Mouse (Mus musculus) lung, postnatal 14 days (tissue): ENCODE measurements around the gene Gm45021.

Source experiments
- DNase-seq: peaks from one replicate; pipeline ENCODE4 v3.0.0; 2021

Gene Gm45021

DNA sequence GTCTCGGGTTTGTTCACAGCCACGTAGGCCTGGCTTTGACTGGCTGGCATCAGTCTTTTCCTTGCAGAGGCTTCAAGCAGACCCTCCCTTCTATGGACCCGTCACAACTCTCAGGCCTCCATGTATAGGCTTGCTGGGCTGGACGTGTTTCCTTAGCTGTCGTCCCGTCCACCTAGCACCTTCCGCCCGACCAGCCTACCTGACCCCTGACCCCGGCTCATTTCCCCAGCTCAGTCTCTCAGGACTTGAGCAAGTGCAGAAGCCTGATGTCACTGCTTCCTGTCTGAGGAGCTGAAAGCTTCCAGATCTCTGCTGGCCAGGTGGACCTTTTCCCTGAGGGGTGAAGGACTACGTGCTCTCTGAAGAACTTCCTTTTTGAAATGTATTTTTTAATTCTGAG is 16.1 kb upstream of the Gm45021 start:
- peak; percentile 17 for DNase-seq

DNA sequence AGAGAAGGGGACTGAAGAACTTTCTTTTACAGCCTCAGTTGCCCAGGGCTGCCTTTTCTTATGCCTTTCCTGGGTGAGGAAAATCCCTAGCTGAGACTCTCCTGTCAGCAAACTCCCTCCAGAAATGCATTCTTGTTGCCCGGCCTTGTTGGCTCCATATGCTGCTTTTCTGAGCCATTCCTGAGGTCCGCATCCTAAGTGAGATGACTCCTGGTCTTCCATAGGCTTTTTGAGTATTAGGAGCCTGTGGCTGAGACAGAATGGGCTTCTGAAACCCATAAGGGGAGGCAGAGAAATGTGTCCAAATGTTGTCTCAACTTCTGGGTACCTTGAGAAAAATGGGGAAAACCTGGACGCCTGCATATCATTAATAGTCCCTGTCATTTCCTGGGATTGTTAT is 15.4 kb upstream of the Gm45021 start:
- DNase-seq: no peak

- no peak for DNase-seq
Observed at GRCm38 (mm10) chr6:48578736-48579135, 10.7 kb upstream of the Gm45021 start.

DNA sequence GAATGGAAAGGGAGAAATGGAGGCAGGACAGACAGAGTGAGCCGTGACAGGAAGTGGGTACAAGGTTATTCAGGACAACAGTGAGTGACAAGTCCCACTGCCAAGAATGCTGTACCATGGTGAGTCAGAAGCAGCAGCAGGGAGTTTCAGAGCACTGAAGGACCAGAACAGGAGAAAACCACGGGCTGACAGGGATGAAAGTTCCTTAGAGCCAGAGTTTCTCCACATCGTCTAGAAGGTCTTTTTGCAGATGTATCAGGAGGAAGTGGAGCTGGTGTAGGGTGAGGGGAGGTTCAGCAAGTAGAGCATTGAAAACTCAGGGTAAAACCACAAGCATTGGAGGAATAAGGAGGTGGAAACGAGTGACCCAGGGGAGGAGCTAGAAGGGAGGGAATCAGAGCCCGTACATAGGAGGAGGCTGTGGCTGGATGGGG is 10.2 kb upstream of the Gm45021 start:
- no peak for DNase-seq

DNA sequence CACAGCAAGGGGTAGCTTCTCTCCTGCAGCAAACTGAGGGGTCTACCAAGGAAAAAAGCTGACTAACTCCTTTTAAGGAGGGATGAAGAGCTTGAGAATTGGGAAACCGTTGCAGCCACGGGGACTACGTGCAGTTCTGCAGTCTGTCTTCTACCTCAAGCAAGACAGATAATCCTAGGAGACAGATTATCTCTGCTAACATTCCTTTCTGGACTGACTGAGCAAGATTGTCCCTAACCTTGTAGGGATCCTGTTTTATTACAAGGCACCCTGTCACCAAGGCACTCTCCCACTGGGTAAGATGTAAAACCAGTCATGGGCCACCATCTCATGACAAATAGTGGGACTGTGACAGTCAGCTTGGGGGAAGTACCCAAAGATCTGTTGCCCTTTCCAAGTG is 8.2 kb upstream of the Gm45021 start:
- DNase-seq: no peak

- DNase-seq: peak; percentile 65
Observed at GRCm38 (mm10) chr6:48582037-48582436, 7.4 kb upstream of the Gm45021 start.

GRCm38 (mm10) chr6:48591221-48591845 is 1.9 kb downstream of the Gm45021 start:
- no peak for DNase-seq

GRCm38 (mm10) chr6:48591871-48592270 is 2.5 kb downstream of the Gm45021 start:
- DNase-seq: no peak

DNA sequence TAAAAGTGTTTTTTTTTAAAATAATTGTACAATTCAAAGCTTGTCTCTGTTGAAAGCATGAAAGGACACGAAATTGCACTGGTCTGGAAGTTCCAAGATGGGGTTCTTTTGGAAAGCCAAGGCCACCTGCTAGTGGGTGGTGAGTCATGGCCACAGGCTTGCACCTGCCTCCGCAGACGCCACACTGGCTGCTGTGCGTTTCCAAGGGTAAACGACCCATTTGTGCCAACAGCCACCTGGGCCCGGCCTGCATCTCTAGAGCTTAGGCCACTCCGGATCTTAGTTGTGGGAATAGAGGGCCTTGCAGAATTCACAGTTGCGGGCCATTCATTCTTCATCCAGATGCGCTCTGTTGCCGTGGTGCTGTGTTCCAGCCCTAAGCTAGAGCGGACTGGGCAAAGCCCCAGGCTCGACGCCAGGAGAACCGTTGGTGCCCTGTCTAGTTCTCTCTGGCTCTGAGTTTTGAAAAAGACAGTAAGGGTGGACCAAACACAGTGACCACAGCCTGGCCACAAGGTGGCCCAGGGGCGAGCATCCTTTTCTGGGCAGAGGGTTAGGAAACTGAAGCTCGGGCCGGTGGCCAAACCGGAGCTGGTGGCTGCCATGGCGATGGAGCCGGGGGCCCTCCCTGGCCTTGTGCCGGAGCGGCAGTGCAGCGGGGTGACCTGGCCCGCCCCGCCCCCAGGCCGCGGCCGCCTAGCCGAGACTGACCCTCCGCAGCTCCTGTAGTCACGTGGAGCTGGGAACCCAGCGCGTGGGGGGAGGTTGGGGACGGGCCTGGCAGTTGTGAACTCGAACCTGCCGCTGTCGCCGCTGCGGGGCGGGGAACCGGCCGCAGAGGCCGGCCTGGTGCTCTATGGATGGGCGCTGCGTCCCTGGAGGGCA is 4.0 kb downstream of the Gm45021 start, which contains the start of the genes Repin1 and Gm44965:
TSS of gene Repin1 (plus strand) at position 726 of the 885 bp plus-strand sequence.
TSS of gene Gm44965 (plus strand) at position 784 of the 885 bp plus-strand sequence.
- DNase-seq: peak; percentile 89

DNA sequence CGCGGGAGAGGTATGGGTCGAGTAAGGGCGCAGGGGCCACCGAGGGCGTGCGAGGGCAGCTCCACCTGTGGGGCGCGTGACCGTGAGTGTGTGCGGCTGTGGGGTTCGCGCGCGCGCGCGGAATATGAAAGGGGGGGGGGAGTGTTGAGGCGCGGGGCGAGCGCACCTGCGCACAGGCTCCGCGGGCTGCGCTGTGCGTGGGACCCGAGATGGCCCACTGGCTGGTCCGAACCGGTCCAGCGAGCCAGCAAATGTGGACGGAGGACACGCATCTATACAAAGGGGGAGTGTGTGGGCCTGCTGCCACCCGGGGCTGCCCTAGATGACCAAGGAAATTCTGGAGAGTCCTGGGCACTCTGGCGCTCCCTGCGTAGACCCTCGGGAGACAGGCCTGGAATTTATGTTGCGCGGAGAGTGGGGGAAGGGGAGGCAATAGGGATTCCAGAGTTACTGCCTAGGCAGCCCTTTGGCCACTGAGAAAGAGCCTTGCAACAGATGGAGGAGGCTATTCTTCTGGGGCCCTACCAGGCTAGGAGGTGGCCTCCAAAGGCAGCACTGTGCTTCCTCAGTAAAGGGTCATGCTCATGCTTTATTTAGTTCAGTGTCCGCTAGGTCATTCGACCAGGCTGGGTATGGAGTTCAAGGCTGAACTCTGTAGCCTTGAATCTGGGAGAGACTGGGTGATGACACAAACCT is 4.8 kb downstream of the Gm45021 start:
- DNase-seq: peak; percentile 34

DNA sequence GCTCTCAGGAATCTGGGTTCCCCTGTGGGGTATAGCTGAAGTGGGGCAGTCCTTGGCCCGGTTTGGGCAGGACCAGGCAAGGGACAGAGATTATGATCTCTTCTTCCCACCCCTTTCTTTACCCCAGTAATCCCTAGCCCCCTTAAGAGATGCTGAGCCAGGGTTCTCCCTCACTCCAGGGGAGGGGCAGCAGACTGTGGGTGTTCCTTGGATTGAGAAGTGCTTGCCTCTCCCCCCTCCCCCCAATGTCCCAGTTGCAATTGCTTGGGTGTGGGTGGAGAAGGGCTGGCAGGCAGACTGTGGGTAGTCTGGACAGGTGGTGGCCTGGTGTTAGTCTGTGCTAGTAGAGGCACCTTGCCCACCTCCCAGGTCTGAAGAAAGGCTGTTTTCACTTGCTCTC is 5.9 kb downstream of the Gm45021 start:
- DNase-seq: no peak

- DNase-seq: no peak
Observed at GRCm38 (mm10) chr6:48596545-48597232, 7.3 kb downstream of the Gm45021 start.

DNA sequence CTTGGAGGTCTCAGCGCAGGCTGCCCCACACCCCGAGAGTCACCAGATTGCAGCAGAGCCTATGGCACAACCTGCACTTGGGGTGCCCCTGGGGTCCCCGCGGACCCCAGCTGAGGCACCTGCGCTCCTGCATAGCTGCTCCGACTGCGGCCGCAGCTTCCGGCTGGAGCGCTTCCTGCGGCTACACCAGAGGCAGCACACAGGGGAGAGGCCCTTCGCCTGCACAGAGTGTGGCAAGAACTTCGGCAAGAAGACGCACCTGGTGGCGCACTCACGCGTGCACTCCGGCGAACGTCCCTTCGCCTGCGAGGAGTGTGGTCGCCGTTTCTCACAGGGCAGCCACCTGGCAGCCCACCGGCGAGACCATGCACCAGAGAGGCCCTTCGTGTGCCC is 7.8 kb downstream of the Gm45021 start:
- no peak for DNase-seq

DNA sequence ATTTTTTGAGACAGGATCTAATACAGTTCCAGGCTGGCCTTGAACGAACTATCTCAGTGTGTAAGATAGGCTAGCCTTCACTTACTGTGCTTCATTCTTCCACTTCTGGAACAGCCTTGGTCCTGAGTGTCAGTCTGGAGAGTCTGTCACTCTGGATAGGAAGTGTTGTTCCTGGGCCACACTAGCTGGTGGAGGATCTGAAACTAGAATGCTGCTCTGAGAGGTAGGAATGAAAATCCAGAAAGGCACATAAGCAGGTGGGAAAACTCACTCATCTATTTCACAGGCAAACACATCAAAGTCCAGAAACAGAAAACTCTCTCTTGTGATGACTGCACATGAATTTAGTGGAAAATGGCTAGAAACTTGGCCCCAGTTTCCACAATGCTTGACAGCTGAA is 11.2 kb downstream of the Gm45021 start:
- DNase-seq: no peak

GRCm38 (mm10) chr6:48601271-48602079 is 12.1 kb downstream of the Gm45021 start, which contains the start of gene Zfp775:
Gene Zfp775 (plus strand): TSS chr6:48602063.
- DNase-seq: peak; percentile 96

DNA sequence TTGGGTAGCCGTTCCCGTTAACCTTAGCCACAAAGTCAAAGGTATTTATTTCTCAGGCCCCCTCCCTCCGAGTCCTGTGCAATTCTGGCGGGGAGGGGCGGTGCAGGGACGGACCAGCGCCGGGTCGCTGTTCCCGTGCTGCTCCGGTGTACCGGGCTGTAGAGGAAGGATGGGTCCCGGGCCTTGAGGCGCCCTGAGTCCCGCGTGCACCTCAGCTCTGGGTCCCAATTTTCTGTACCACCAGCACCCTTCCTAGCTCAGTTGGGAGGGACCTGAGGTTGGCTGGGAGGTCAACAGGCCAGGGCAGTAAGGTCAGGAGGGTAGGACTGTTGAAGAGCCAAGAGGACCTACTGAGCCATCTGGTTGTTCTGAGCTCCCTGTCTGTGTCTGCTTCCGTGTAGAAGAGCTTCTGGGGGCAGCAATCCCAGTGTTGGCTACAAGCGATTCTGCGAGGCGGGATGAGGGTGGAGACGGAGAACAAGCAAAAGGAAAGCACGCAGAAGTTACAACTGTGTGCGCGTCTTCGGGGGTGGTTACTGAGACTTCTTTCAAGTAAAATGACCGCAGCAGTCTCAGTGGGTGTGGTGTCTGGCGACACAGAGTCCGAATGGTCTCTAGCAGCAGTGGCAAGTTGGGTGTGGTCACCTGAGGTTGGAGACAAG is 12.8 kb downstream of the Gm45021 start:
- DNase-seq: peak; percentile 37

DNA sequence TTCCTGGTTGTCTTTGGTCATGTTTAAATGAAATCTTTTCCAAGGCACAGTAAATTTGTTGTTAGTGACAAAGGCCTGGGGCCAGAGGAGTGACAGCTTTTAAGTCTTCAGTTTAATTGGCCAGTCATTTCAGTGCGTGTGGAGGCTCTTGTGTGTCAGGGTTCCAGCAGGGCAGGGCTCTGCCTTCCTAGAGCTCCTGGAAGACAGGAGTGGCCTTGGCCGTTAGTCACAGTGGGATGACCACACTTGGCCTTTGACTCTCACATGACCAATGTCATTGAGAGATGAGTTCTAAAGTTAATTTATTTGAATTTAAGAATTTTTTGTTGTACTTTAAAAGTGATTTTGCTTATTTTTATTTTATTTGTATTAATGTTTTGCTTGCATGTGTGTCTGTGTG is 18.7 kb downstream of the Gm45021 start:
- no peak for DNase-seq

- no peak for DNase-seq
Observed at GRCm38 (mm10) chr6:48609512-48609911, 20.1 kb downstream of the Gm45021 start.

GRCm38 (mm10) chr6:48610657-48611056 is 21.2 kb downstream of the Gm45021 start:
- no peak for DNase-seq

DNA sequence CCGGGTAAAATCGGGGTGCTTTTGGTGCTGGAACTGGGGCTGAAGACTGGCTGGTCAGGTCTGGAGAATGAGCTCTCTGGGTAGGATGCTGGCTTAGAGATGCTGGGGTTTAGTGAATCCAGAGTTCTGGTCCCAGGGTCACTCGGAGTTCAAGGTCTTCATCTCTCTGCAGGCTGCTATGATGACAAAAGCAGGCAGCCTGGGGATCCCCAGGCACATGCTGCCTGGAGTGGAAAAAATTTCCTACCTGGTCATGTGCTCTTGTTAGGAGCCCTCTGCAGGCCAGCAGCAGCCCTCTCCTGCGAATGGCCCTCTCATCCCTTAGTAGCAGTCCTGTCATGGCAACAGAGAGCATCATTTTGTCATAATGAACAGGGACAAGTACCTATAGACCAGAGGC is 24.1 kb downstream of the Gm45021 start:
- no peak for DNase-seq

DNA sequence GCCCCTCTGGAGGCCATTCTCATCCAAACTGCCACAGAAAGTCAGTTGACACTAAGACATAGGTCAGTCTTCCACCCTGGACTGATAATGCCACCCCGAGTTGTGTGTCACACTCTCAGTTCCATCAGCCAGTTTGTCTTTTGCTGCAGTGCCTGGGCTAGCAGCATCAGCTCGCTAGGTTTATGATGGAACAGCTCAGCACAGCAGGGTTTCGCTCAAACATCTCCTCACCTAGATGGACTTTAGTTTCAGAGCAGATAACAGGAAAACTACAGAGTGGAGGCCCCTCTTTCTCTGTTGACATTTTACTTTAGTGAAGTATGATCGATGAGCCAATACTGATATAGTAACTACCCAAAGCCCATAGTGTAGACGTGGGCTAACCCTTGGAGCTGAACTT is 25.3 kb downstream of the Gm45021 start:
- no peak for DNase-seq
